ENCODE assay signal across 10 mouse cellular contexts in genomic region chr11:95319506-95319905, GRCm38 (mm10). TPM values are rescaled to one million over a fixed set of nuclear protein-coding genes. Genes with fewer than 3 reads are reported as not detected.
A peak's percentile ranks its signal among the peaks of the same experiment; 100 is the strongest.
DNase-seq lines count a peak whose midpoint lies in the region; ATAC-seq and TF ChIP-seq lines count a peak whose summit lies in the region.
"Had no signal": no experiment of that assay in that cellular context is flagged by ENCODE, and none has a peak within 500 bp of the region (broad histone marks: within the 10 kb centered on the region; RNA-seq: fewer than 3 reads in every experiment).

No protein-coding gene starts in this region.

- no peak overlapping the region for H3K27ac ChIP-seq in thymus, adult 2 months (ENCODE audit: control insufficient read depth, insufficient read depth, low read length)
- H3K27ac ChIP-seq: macrophage had no signal

- no peak for TF ChIP-seq CTCF in thymus, adult 2 months (IDR thresholded peaks at IDR 0.05; ENCODE audit: borderline replicate concordance, control insufficient read depth, extremely low read depth, insufficient read depth, low read length, poor library complexity)

- H3K36me3 ChIP-seq in thymus, adult 2 months (ENCODE audit: control insufficient read depth, insufficient read depth, low read length): no peaks in the 10 kb centered on the region

- no peak overlapping the region for H3K4me3 ChIP-seq in thymus, adult 2 months (ENCODE audit: control insufficient read depth, insufficient read depth, low read length)

- DNase-seq in kidney, postnatal 4 days: peak; percentile 25 to 28
- DNase-seq in kidney, adult 18-20 months: no peak
- DNase-seq in MN1 (ENCODE audit: low spot score): peak; percentile 33
- peak; percentile 46 for DNase-seq in lung, postnatal 36 days
- no peak for DNase-seq in thymus, adult 2 months
- no peak for DNase-seq in embryo, embryonic 9.5 days (ENCODE audit: extremely low spot score)
- DNase-seq: cerebellum, postnatal 10 days had no signal

- no peaks in the 10 kb centered on the region for H3K27me3 ChIP-seq in thymus, adult 2 months (ENCODE audit: control insufficient read depth, insufficient read depth, low read length)

- 85% methylated on average over 1 of the region's 1 CpGs for WGBS in thymus, adult 2 months

- peak; percentile 69 for ATAC-seq in erythroblast, adult 5-6 weeks (replicated peaks; ENCODE audit: low FRiP score, poor library complexity, severe bottlenecking)

- no peaks in the 10 kb centered on the region for H3K4me1 ChIP-seq in thymus, adult 2 months (replicated peaks; ENCODE audit: control insufficient read depth, insufficient read depth, low read length)

- no peak for TF ChIP-seq POLR2A in thymus, adult 2 months (IDR thresholded peaks at IDR 0.05; ENCODE audit: control insufficient read depth, extremely low read depth, insufficient read depth, low read length, poor library complexity)

RNA-seq across cellular contexts. Expression of gene Kat7, which starts 9.5 kb away (rescaled TPM):
- total RNA-seq in erythroblast, adult 5-6 weeks (2015; ENCODE audit: low replicate concordance): 33.8 and 39.3 TPM in 2 replicates
- total RNA-seq in erythroblast, adult 5-6 weeks (2017; ENCODE audit: low replicate concordance): 41.5 and 65.5 TPM in 2 replicates
- polyA plus RNA-seq in thymus, adult 2 months (2012; rRNA removed): 55.5 and 64.8 TPM in 2 replicates

RNA-seq across cellular contexts. Expression of gene Fam117a, which starts 17.3 kb away (rescaled TPM):
- total RNA-seq in erythroblast, adult 5-6 weeks (2015; ENCODE audit: low replicate concordance): 321 and 423 TPM in 2 replicates
- total RNA-seq in erythroblast, adult 5-6 weeks (2017; ENCODE audit: low replicate concordance): 386 and 450 TPM in 2 replicates
- 204 and 224 TPM in 2 replicates for polyA plus RNA-seq in thymus, adult 2 months (2012; rRNA removed)

RNA-seq across cellular contexts. Expression of gene Tac4, which starts 58.2 kb away (rescaled TPM):
- total RNA-seq in erythroblast, adult 5-6 weeks (2015; ENCODE audit: low replicate concordance): not detected in 2 replicates
- total RNA-seq in erythroblast, adult 5-6 weeks (2017; ENCODE audit: low replicate concordance): 0.84 TPM in 1 of 2 replicates, not detected in the other
- 0.40 and 0.50 TPM in 2 replicates for polyA plus RNA-seq in thymus, adult 2 months (2012; rRNA removed)
- total RNA-seq: left cerebral cortex, postnatal 10 days had no signal
- polyA plus RNA-seq: macrophage had no signal

Comparison
In these comparisons a context has a peak if more than half of its experiments do, and no peak if none do; other contexts are left out.
1. DNase-seq: peak in kidney, postnatal 4 days (2 of 2), MN1 (single experiment) and lung, postnatal 36 days (single experiment); none in kidney, adult 18-20 months (single experiment), thymus, adult 2 months (single experiment) and embryo, embryonic 9.5 days (single experiment).